Mouse (Mus musculus): ENCODE measurements around the gene Sem1.
"Not testable (repeated sequence)": the region's sequence is repeated elsewhere in the genome, so short reads cannot be mapped to it uniquely, and the experiment has no call there.

Gene Sem1

GRCm38 (mm10) chr6:6578304-6579149 lies at the start of gene Sem1:
Sem1 (minus strand) TSS chr6:6578663.
- peak; percentile 49 to 80 for DNase-seq (ENCODE audit: low read depth in 1 of 2, low spot score in 2 of 2)

- DNase-seq (ENCODE audit: low read depth in 1 of 2, low spot score in 2 of 2), result no peak
Measured at GRCm38 (mm10) chr6:6622846-6623749, 44.6 kb upstream of the Sem1 start.

GRCm38 (mm10) chr6:6603561-6604544 lies 25.4 kb upstream of the Sem1 start:
- DNase-seq (ENCODE audit: low read depth in 1 of 2, low spot score in 2 of 2), result no peak

GRCm38 (mm10) chr6:6586313-6586712 lies 7.8 kb upstream of the Sem1 start:
- no peak for DNase-seq (ENCODE audit: low read depth in 1 of 2, low spot score in 2 of 2)

- no peak for DNase-seq (ENCODE audit: low read depth in 1 of 2, low spot score in 2 of 2)
Measured at GRCm38 (mm10) chr6:6581849-6582248, 3.4 kb upstream of the Sem1 start.

- DNase-seq (ENCODE audit: low read depth in 1 of 2, low spot score in 2 of 2), result no peak
Measured at GRCm38 (mm10) chr6:6577741-6578284, 650 bp downstream of the Sem1 start.

GRCm38 (mm10) chr6:6577291-6577690 lies 1.2 kb downstream of the Sem1 start:
- DNase-seq (ENCODE audit: low read depth in 1 of 2, low spot score in 2 of 2), result no peak

GRCm38 (mm10) chr6:6575796-6576195 lies 2.7 kb downstream of the Sem1 start:
- no peak for DNase-seq (ENCODE audit: low read depth in 1 of 2, low spot score in 2 of 2)

GRCm38 (mm10) chr6:6568436-6568835 lies 10.0 kb downstream of the Sem1 start:
- DNase-seq (ENCODE audit: low read depth in 1 of 2, low spot score in 2 of 2), result no peak

- DNase-seq (ENCODE audit: low read depth in 1 of 2, low spot score in 2 of 2), result no peak
Measured at GRCm38 (mm10) chr6:6563691-6564090, 14.8 kb downstream of the Sem1 start.

- DNase-seq (ENCODE audit: low read depth in 1 of 2, low spot score in 2 of 2), result no peak
Measured at GRCm38 (mm10) chr6:6562716-6563115, 15.7 kb downstream of the Sem1 start.

- DNase-seq (ENCODE audit: low read depth in 1 of 2, low spot score in 2 of 2), result no peak
Measured at GRCm38 (mm10) chr6:6557647-6558046, 20.8 kb downstream of the Sem1 start.

- DNase-seq (ENCODE audit: low read depth in 1 of 2, low spot score in 2 of 2), result no peak
Measured at GRCm38 (mm10) chr6:6552006-6552405, 26.5 kb downstream of the Sem1 start.

GRCm38 (mm10) chr6:6547997-6548396 lies 30.5 kb downstream of the Sem1 start:
- DNase-seq (ENCODE audit: low read depth in 1 of 2, low spot score in 2 of 2), result no peak

- no peak for DNase-seq (ENCODE audit: low read depth in 1 of 2, low spot score in 2 of 2)
Measured at GRCm38 (mm10) chr6:6544255-6544645, 34.2 kb downstream of the Sem1 start.

GRCm38 (mm10) chr6:6543606-6544254 lies 34.7 kb downstream of the Sem1 start:
- DNase-seq (ENCODE audit: low read depth in 1 of 2, low spot score in 2 of 2), result no peak

GRCm38 (mm10) chr6:6542133-6542532 lies 36.3 kb downstream of the Sem1 start:
- DNase-seq (ENCODE audit: low read depth in 1 of 2, low spot score in 2 of 2), result peak; percentile 16 to 33

- DNase-seq (ENCODE audit: low read depth in 1 of 2, low spot score in 2 of 2), result no peak
Measured at GRCm38 (mm10) chr6:6536781-6537466, 41.5 kb downstream of the Sem1 start.

- not testable (repeated sequence) for DNase-seq (ENCODE audit: low read depth in 1 of 2, low spot score in 2 of 2)
Measured at GRCm38 (mm10) chr6:6536359-6536758, 42.1 kb downstream of the Sem1 start.
